Mouse (Mus musculus) limb, embryonic 15.5 days (tissue): ENCODE results near the gene Spindoc. TPM values are rescaled to one million over a fixed set of nuclear protein-coding genes. Genes with fewer than 3 reads are reported as not detected.
"Not testable (repeated sequence)": the region's sequence is repeated elsewhere in the genome, so short reads cannot be mapped to it uniquely, and the experiment has no call there.

ENCODE experiments used
- ATAC-seq: fragments of 200-750 bp; cut with Nextera tagmentation; 2 replicates; pipeline ENCODE4 v1.8.0; 2017; ENCODE audit warnings: low read depth, moderate TSS enrichment; ENCODE audit not compliant: insufficient number of reproducible peaks, low FRiP score, low TSS enrichment
- H3K27ac ChIP-seq: fragments of 300-500 bp; sonication (generic); 2 replicates; pipeline ENCODE4 v1.5.1; 2015; ENCODE audit warnings: moderate library complexity, mild to moderate bottlenecking, inconsistent platforms
- H3K27me3 ChIP-seq: fragments of 300-500 bp; sonication (generic); 2 replicates; pipeline ENCODE4 v1.6.1; 2015; ENCODE audit warnings: inconsistent platforms
- H3K36me3 ChIP-seq: fragments of 300-500 bp; sonication (generic); 2 replicates; pipeline ENCODE4 v1.6.1; 2015; ENCODE audit warnings: inconsistent platforms
- H3K4me1 ChIP-seq: fragments of 300-500 bp; sonication (generic); 2 replicates; pipeline ENCODE4 v1.6.1; 2015; ENCODE audit warnings: inconsistent platforms
- H3K4me2 ChIP-seq: fragments of 300-500 bp; sonication (generic); 2 replicates; pipeline ENCODE4 v1.6.1; 2015; ENCODE audit warnings: mild to moderate bottlenecking, inconsistent platforms
- H3K4me3 ChIP-seq: fragments of 300-500 bp; sonication (generic); 2 replicates; pipeline ENCODE4 v1.5.1; 2015; ENCODE audit warnings: mild to moderate bottlenecking, inconsistent platforms
- H3K9ac ChIP-seq: fragments of 300-500 bp; sonication (generic); 2 replicates; pipeline ENCODE4 v1.6.1; 2015; ENCODE audit warnings: inconsistent platforms
- H3K9me3 ChIP-seq: fragments of 300-500 bp; sonication (generic); 2 replicates; pipeline ENCODE4 v1.6.1; 2016; ENCODE audit warnings: inconsistent platforms
- WGBS: fragments of 180-500 bp; shearing (Covaris S2); methylation state at CpG from one replicate; pipeline ENCODE4 v1.1.7; 2015; 5-methylcytosine and 5-hydroxymethylcytosine counted together
- polyA plus RNA-seq: library from polyadenylated mRNA; unstranded; fragments of >200 nt; fragmentation: Nextera tagmentation; extraction: Ambion mirVana; gene quantifications from 2 replicates; pipeline ENCODE4 v1.2.1, GENCODE M21; 2015

Gene Spindoc
- polyA plus RNA-seq, 1 experiment from 2014 or later = 24.8 TPM

DNA sequence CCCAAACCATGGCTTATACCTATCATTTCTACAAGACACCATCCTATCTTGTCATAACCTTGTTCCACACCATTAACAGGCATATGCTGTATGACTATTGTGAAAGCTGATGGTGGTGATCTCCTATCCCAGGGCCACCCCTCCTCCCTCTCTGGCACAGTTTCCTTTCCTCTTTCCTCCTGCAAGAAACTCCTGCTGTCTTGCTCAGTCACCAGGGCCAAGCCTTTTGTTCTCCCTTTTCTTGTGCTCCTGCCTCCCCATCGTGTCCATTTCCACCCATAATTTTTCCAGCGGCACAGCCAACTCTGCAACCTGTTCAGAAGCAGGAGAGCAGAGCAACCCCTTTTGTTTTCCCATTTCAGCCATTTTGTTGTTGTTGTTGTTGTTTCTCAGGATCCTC is 3.2 kb upstream of the Spindoc start:
- Histone ChIP-seq H3K4me2 (no peak overlapping the region), H3K9me3 (no peaks in the 10 kb centered on the region), H3K4me3 (no peak overlapping the region), H3K9ac (no peak overlapping the region), H3K27ac (no peak overlapping the region), H3K4me1 (peaks cover 17% of the 10 kb centered on the region), H3K27me3 (no peaks in the 10 kb centered on the region), H3K36me3 (no peaks in the 10 kb centered on the region)
- ATAC-seq = no peak
- WGBS = 76% methylated on average over 2 of the region's 2 CpGs

- WGBS = under 1% methylated on average over 57 of the region's 60 CpGs
- H3K4me1 ChIP-seq = peaks cover 23% of the 10 kb centered on the region
- H3K9me3 ChIP-seq = no peaks in the 10 kb centered on the region
- peaks cover 7% of the 10 kb centered on the region; the same call in 1 of the 2 replicates for H3K36me3 ChIP-seq
- peak overlapping the region; percentile 73 for H3K4me2 ChIP-seq
- peak overlapping the region; percentile 89 for H3K9ac ChIP-seq
- peak; percentile 66; the same call in 1 of the 2 replicates for ATAC-seq
- peak overlapping the region; percentile 91 for H3K4me3 ChIP-seq
- peak overlapping the region; percentile 89 for H3K27ac ChIP-seq
- no peaks in the 10 kb centered on the region for H3K27me3 ChIP-seq
Measured at GRCm38 (mm10) chr19:7382248-7382902, 419 bp downstream of the Spindoc start.

DNA sequence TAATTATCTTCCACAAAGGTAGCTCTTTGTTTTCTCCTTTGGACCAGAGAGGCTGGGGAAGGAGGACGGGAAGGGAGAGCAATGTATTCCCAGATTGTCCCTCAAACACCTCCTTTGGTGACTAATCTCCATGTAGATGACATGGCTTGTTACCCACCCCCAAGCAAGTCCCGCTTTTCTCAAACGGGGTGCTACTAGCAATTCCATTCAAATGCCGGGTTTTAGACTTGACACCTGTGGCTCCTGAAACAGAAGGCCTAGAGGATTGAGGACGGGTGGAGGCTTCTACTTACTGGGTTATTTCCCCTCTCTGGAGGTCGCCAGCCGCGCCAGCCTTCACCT is 917 bp downstream of the Spindoc start:
- peak overlapping the region; percentile 91 for H3K4me3 ChIP-seq
- H3K9ac ChIP-seq = peak overlapping the region; percentile 89
- peak overlapping the region; percentile 73 for H3K4me2 ChIP-seq
- H3K27ac ChIP-seq = peak overlapping the region; percentile 89
- peaks cover 7% of the 10 kb centered on the region; the same call in 1 of the 2 replicates for H3K36me3 ChIP-seq
- no peak for ATAC-seq
- H3K9me3 ChIP-seq = no peaks in the 10 kb centered on the region
- peaks cover 23% of the 10 kb centered on the region for H3K4me1 ChIP-seq
- WGBS = 1% methylated on average over 8 of the region's 8 CpGs
- H3K27me3 ChIP-seq = no peaks in the 10 kb centered on the region

- Histone ChIP-seq H3K4me1 (peaks cover 15% of the 10 kb centered on the region), H3K9ac (no peak overlapping the region), H3K4me2 (no peak overlapping the region), H3K27ac (no peak overlapping the region; the same call in 1 of the 2 replicates), H3K27me3 (no peaks in the 10 kb centered on the region), H3K4me3 (no peak overlapping the region), H3K9me3 (no peaks in the 10 kb centered on the region), H3K36me3 (peaks cover 41% of the 10 kb centered on the region)
- ATAC-seq = no peak
- WGBS = 82% methylated on average over 2 of the region's 2 CpGs
Measured at GRCm38 (mm10) chr19:7377639-7378038, 5.2 kb downstream of the Spindoc start.

DNA sequence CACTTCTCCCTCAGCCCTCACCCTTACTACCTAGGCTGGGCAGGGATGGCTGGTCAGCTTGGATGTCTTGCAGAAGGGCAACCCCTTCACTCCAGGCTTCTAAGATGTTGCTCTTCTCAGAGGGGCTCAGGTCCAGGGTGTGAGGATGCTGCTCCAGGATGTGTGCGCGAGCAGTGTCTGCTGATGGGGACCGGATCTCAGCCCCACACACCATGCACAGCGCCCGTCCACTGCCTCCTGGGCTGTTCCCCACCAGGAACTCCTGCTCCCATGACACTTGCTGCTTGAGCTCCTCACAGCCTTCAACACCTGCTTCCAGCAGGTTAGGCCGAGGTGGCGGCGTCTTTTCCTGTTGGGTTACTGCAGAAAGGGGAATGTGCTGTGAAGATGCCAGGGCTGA is 8.3 kb downstream of the Spindoc start:
- no peak overlapping the region for H3K4me3 ChIP-seq
- WGBS = 97% methylated on average over 8 of the region's 8 CpGs
- no peak overlapping the region for H3K4me2 ChIP-seq
- no peak overlapping the region for H3K9ac ChIP-seq
- no peaks in the 10 kb centered on the region for H3K9me3 ChIP-seq
- no peaks in the 10 kb centered on the region for H3K27me3 ChIP-seq
- H3K27ac ChIP-seq = no peak overlapping the region
- H3K36me3 ChIP-seq = peaks cover 69% of the 10 kb centered on the region
- H3K4me1 ChIP-seq = peaks cover 2% of the 10 kb centered on the region; the same call in 1 of the 2 replicates
- 0 out of 2 replicates have a peak, but pooled peaks have one; percentile 48 for ATAC-seq

DNA sequence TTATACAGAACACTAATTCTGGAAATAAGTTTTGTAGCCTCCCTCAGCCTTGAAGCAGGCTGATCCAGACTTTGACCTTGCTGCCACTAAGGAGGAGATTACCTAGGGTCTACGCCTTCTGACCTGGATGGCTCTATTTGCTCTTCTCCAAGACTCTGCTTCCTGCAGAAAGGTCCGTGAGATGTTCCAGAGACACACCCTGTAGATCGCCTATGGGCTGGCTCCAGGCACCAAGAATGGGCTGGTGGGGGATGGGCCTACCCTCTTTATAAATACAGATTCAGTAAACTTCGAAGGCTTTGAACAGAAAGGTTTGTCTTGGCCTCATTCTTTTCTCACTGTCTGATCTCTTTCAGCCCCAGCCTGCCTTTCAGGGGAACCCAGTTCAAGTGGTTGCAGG is 13.3 kb downstream of the Spindoc start:
- peaks cover 76% of the 10 kb centered on the region for H3K36me3 ChIP-seq
- WGBS = 85% methylated on average over 4 of the region's 4 CpGs

GRCm38 (mm10) chr19:7353636-7354035 is 29.2 kb downstream of the Spindoc start:
- Histone ChIP-seq H3K4me2 (no peak overlapping the region), H3K36me3 (peaks cover 28% of the 10 kb centered on the region), H3K9ac (no peak overlapping the region), H3K9me3 (no peaks in the 10 kb centered on the region), H3K27ac (no peak overlapping the region), H3K4me3 (no peak overlapping the region), H3K4me1 (no peaks in the 10 kb centered on the region), H3K27me3 (no peaks in the 10 kb centered on the region)
- ATAC-seq = no peak
- 62% methylated on average over 6 of the region's 6 CpGs for WGBS

More for the DNA sequence above, 13.3 kb downstream of the Spindoc start:
- not testable (repeated sequence) for H3K4me1 ChIP-seq, H3K27me3 ChIP-seq, H3K27ac ChIP-seq, H3K4me2 ChIP-seq, H3K9ac ChIP-seq, ATAC-seq, H3K4me3 ChIP-seq, H3K9me3 ChIP-seq

DNA sequence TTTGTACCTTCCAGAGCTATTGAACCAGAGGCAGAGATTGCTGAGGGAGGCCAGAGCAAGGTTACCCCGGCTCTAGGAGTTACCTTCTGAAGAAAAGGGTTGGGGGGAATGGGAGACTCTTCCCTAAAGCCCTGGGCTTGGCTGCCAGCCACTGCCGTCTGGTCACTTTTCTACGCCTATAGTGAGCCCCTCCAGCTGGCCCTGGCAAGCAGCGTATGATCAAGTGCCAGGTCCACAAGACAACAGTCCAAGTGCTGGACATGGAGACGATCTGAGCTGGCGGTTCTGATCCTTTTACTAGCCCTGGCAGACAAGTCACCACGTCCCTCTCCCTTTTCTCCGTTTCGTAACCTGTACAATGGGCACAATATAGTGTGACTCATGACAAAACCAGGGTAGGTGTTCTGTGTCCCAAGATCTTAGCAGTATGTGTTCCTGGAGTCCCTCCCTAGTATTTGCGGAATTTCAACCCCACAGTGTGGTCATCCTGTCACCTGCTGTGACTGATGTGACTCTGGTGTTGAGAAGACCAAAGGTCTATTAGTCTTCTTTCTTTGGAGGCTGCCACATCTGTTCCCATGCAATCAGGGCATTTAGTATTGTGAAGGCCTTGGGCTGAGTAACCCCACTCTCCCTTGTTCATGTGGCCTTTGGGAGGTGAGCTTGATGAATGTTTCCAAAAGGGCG is 29.8 kb downstream of the Spindoc start:
- 75% methylated on average over 11 of the region's 11 CpGs for WGBS
- H3K9ac ChIP-seq = no peak overlapping the region
- no peaks in the 10 kb centered on the region for H3K27me3 ChIP-seq
- no peak overlapping the region for H3K4me3 ChIP-seq
- H3K36me3 ChIP-seq = peaks cover 22% of the 10 kb centered on the region
- no peaks in the 10 kb centered on the region for H3K4me1 ChIP-seq
- no peak for ATAC-seq
- no peak overlapping the region for H3K27ac ChIP-seq
- H3K4me2 ChIP-seq = no peak overlapping the region
- H3K9me3 ChIP-seq = no peaks in the 10 kb centered on the region

GRCm38 (mm10) chr19:7349993-7350392 is 32.8 kb downstream of the Spindoc start:
- no peaks in the 10 kb centered on the region for H3K9me3 ChIP-seq
- no peak overlapping the region for H3K27ac ChIP-seq
- H3K27me3 ChIP-seq = no peaks in the 10 kb centered on the region
- H3K4me1 ChIP-seq = peaks cover 4% of the 10 kb centered on the region
- WGBS = 56% methylated on average over 1 of the region's 1 CpGs
- no peak for ATAC-seq
- no peaks in the 10 kb centered on the region for H3K36me3 ChIP-seq
- H3K9ac ChIP-seq = no peak overlapping the region
- no peak overlapping the region for H3K4me3 ChIP-seq
- H3K4me2 ChIP-seq = no peak overlapping the region

- 0 out of 2 replicates have a peak overlapping the region, but pooled peaks have one; percentile 10 for H3K9ac ChIP-seq
Measured at GRCm38 (mm10) chr19:7345235-7345755, 37.5 kb downstream of the Spindoc start.

GRCm38 (mm10) chr19:7342646-7343045 is 40.1 kb downstream of the Spindoc start:
- no peak overlapping the region for H3K4me2 ChIP-seq
- 69% methylated on average over 2 of the region's 2 CpGs for WGBS
- no peak overlapping the region for H3K4me3 ChIP-seq
- H3K9me3 ChIP-seq = no peaks in the 10 kb centered on the region
- no peak overlapping the region for H3K9ac ChIP-seq
- no peak overlapping the region for H3K27ac ChIP-seq
- H3K36me3 ChIP-seq = no peaks in the 10 kb centered on the region
- peaks cover 34% of the 10 kb centered on the region for H3K4me1 ChIP-seq
- no peak for ATAC-seq
- no peaks in the 10 kb centered on the region for H3K27me3 ChIP-seq

More at GRCm38 (mm10) chr19:7345235-7345755, 37.5 kb downstream of the Spindoc start:
- 20% methylated on average over 4 of the region's 4 CpGs for WGBS
- Histone ChIP-seq H3K9me3 (no peaks in the 10 kb centered on the region), H3K4me3 (no peak overlapping the region), H3K36me3 (no peaks in the 10 kb centered on the region), H3K4me1 (peaks cover 8% of the 10 kb centered on the region), H3K27me3 (no peaks in the 10 kb centered on the region), H3K27ac (no peak overlapping the region), H3K4me2 (no peak overlapping the region)
- ATAC-seq = no peak
